Mouse (Mus musculus) cerebellum, postnatal 25 days (tissue): Measurements from ENCODE around the gene Gata2.
"Not testable (repeated sequence)": the region's sequence is repeated elsewhere in the genome, so short reads cannot be mapped to it uniquely, and the experiment has no call there.

ENCODE experiments used
- DNase-seq, 2 experiments: peaks; one replicate each; pipeline ENCODE4 v3.0.0; 2021; ENCODE audit warnings: mixed read lengths in 2 of 2

Gene Gata2

GRCm38 (mm10) chr6:88193433-88194052, at the start of gene Gata2:
Gene Gata2, plus strand, starts transcription at chr6:88193891.
- DNase-seq = no peak

- no peak for DNase-seq
These were observed 47.9 kb upstream of the Gata2 start for GRCm38 (mm10) chr6:88145793-88146192.

- DNase-seq = no peak
These were observed 47.1 kb upstream of the Gata2 start for GRCm38 (mm10) chr6:88146576-88146975.

- DNase-seq = peak in 1 of 2 experiments; percentile 36
These were observed 46.2 kb upstream of the Gata2 start for GRCm38 (mm10) chr6:88147411-88148003.

GRCm38 (mm10) chr6:88151335-88151734, 42.4 kb upstream of the Gata2 start:
- no peak for DNase-seq

- no peak for DNase-seq
These were observed 41.5 kb upstream of the Gata2 start for GRCm38 (mm10) chr6:88152127-88152705.

GRCm38 (mm10) chr6:88152979-88153378, 40.7 kb upstream of the Gata2 start:
- no peak for DNase-seq

- not testable (repeated sequence) for DNase-seq
These were observed 38.1 kb upstream of the Gata2 start for GRCm38 (mm10) chr6:88155614-88156013.

- no peak for DNase-seq
These were observed 34.9 kb upstream of the Gata2 start for GRCm38 (mm10) chr6:88158790-88159189.

GRCm38 (mm10) chr6:88166054-88166453, 27.6 kb upstream of the Gata2 start:
- DNase-seq = no peak

GRCm38 (mm10) chr6:88174191-88174590, 19.5 kb upstream of the Gata2 start:
- no peak for DNase-seq

GRCm38 (mm10) chr6:88174676-88175075, 19.0 kb upstream of the Gata2 start:
- DNase-seq = no peak

GRCm38 (mm10) chr6:88184671-88185070, 9.0 kb upstream of the Gata2 start:
- no peak for DNase-seq

GRCm38 (mm10) chr6:88188148-88188547, 5.5 kb upstream of the Gata2 start:
- DNase-seq = no peak

- DNase-seq = peak; percentile 87 to 90
These were observed 4.2 kb upstream of the Gata2 start for GRCm38 (mm10) chr6:88189312-88190042.

- no peak for DNase-seq
These were observed 3.7 kb upstream of the Gata2 start for GRCm38 (mm10) chr6:88190043-88190309.

- no peak for DNase-seq
These were observed 3.2 kb upstream of the Gata2 start for GRCm38 (mm10) chr6:88190310-88191023.

GRCm38 (mm10) chr6:88191024-88191365, 2.7 kb upstream of the Gata2 start:
- DNase-seq = no peak

GRCm38 (mm10) chr6:88191411-88192070, 2.1 kb upstream of the Gata2 start:
- DNase-seq = no peak

GRCm38 (mm10) chr6:88192756-88193155, 935 bp upstream of the Gata2 start:
- no peak for DNase-seq

GRCm38 (mm10) chr6:88194053-88194977, 624 bp downstream of the Gata2 start:
- DNase-seq = no peak

- DNase-seq = no peak
These were observed 1.3 kb downstream of the Gata2 start for GRCm38 (mm10) chr6:88194978-88195325.
